Mouse (Mus musculus): ENCODE data around the gene Mocs3. TPM values are rescaled to one million over a fixed set of nuclear protein-coding genes. Genes with fewer than 3 reads are reported as not detected.
A peak's percentile ranks its signal among the peaks of the same experiment; 100 is the strongest.

Mocs3 gene
- polyA plus RNA-seq, 1 experiment from 2014 or later: 6.9 TPM

- H3K9me3 ChIP-seq (ENCODE audit: control insufficient read depth, low read depth, low read length): no peaks in the 10 kb centered on the region
- WGBS: 24% methylated on average over 7 of the region's 7 CpGs
- H3K27ac ChIP-seq (ENCODE audit: low read length): no peak overlapping the region
- H3K9ac ChIP-seq (replicated peaks; ENCODE audit: low read depth, low read length): no peak overlapping the region
- H3K27me3 ChIP-seq (ENCODE audit: control insufficient read depth, insufficient read depth, low read length): no peaks in the 10 kb centered on the region
- ATAC-seq (ENCODE audit: insufficient number of reproducible peaks, insufficient read depth, low FRiP score, low read depth): no peak
- H3K4me2 ChIP-seq (replicated peaks; ENCODE audit: low read depth, low read length): peak overlapping the region; percentile 20; the same call in 1 of the 2 replicates
- no peaks in the 10 kb centered on the region for H3K36me3 ChIP-seq (ENCODE audit: control insufficient read depth, insufficient read depth, low read length)
- H3K4me1 ChIP-seq (ENCODE audit: control insufficient read depth, insufficient read depth, low read length): no peaks in the 10 kb centered on the region
- H3K4me3 ChIP-seq (ENCODE audit: low read depth, low read length): no peak overlapping the region
Observed at GRCm38 (mm10) chr2:168268033-168268432, 37.6 kb downstream of the Mocs3 start.

GRCm38 (mm10) chr2:168273387-168273786 is 43.0 kb downstream of the Mocs3 start:
- no peaks in the 10 kb centered on the region for H3K27me3 ChIP-seq (ENCODE audit: control insufficient read depth, insufficient read depth, low read length)
- ATAC-seq (ENCODE audit: insufficient number of reproducible peaks, insufficient read depth, low FRiP score, low read depth): no peak
- no peaks in the 10 kb centered on the region for H3K4me1 ChIP-seq (ENCODE audit: control insufficient read depth, insufficient read depth, low read length)
- H3K36me3 ChIP-seq (ENCODE audit: control insufficient read depth, insufficient read depth, low read length): no peaks in the 10 kb centered on the region
- no peak overlapping the region for H3K27ac ChIP-seq (ENCODE audit: low read length)
- H3K4me2 ChIP-seq (replicated peaks; ENCODE audit: low read depth, low read length): no peak overlapping the region
- no peaks in the 10 kb centered on the region for H3K9me3 ChIP-seq (ENCODE audit: control insufficient read depth, low read depth, low read length)
- H3K9ac ChIP-seq (replicated peaks; ENCODE audit: low read depth, low read length): no peak overlapping the region
- WGBS: 46% methylated on average over 9 of the region's 9 CpGs
- H3K4me3 ChIP-seq (ENCODE audit: low read depth, low read length): no peak overlapping the region

GRCm38 (mm10) chr2:168274374-168274935 is 44.0 kb downstream of the Mocs3 start:
- no peak overlapping the region for H3K27ac ChIP-seq (ENCODE audit: low read length)
- H3K4me1 ChIP-seq (ENCODE audit: control insufficient read depth, insufficient read depth, low read length): no peaks in the 10 kb centered on the region
- H3K9me3 ChIP-seq (ENCODE audit: control insufficient read depth, low read depth, low read length): no peaks in the 10 kb centered on the region
- no peak for ATAC-seq (ENCODE audit: insufficient number of reproducible peaks, insufficient read depth, low FRiP score, low read depth)
- no peak overlapping the region for H3K4me3 ChIP-seq (ENCODE audit: low read depth, low read length)
- 11% methylated on average over 11 of the region's 11 CpGs for WGBS
- no peak overlapping the region for H3K9ac ChIP-seq (replicated peaks; ENCODE audit: low read depth, low read length)
- no peak overlapping the region for H3K4me2 ChIP-seq (replicated peaks; ENCODE audit: low read depth, low read length)
- H3K36me3 ChIP-seq (ENCODE audit: control insufficient read depth, insufficient read depth, low read length): no peaks in the 10 kb centered on the region
- no peaks in the 10 kb centered on the region for H3K27me3 ChIP-seq (ENCODE audit: control insufficient read depth, insufficient read depth, low read length)

- Histone ChIP-seq H3K9me3 (ENCODE audit: control insufficient read depth, low read depth, low read length) (no peaks in the 10 kb centered on the region), H3K27ac (ENCODE audit: low read length) (no peak overlapping the region), H3K4me3 (ENCODE audit: low read depth, low read length) (peak overlapping the region; percentile 58), H3K9ac (replicated peaks; ENCODE audit: low read depth, low read length) (no peak overlapping the region), H3K27me3 (ENCODE audit: control insufficient read depth, insufficient read depth, low read length) (0 out of 2 replicates have a peak, but pooled peaks cover 4% of the 10 kb centered on the region), H3K4me2 (replicated peaks; ENCODE audit: low read depth, low read length) (peak overlapping the region; percentile 97), H3K36me3 (ENCODE audit: control insufficient read depth, insufficient read depth, low read length) (no peaks in the 10 kb centered on the region), H3K4me1 (ENCODE audit: control insufficient read depth, insufficient read depth, low read length) (0 out of 2 replicates have a peak, but pooled peaks cover 5% of the 10 kb centered on the region)
- peak; percentile 66 for ATAC-seq (ENCODE audit: insufficient number of reproducible peaks, insufficient read depth, low FRiP score, low read depth)
- WGBS: 2% methylated on average over 71 of the region's 82 CpGs
Observed at GRCm38 (mm10) chr2:168280729-168281581, 50.5 kb downstream of the Mocs3 start.

GRCm38 (mm10) chr2:168281582-168281981 is 51.2 kb downstream of the Mocs3 start, which contains the start of gene Kcng1:
Gene Kcng1, minus strand, starts transcription at chr2:168281736.
- 0 out of 2 replicates have a peak, but pooled peaks cover 5% of the 10 kb centered on the region for H3K4me1 ChIP-seq (ENCODE audit: control insufficient read depth, insufficient read depth, low read length)
- WGBS: 20% methylated on average over 12 of the region's 12 CpGs
- H3K4me2 ChIP-seq (replicated peaks; ENCODE audit: low read depth, low read length): peak within 1 kb of the TSS; percentile 97
- peak; percentile 14; the same call in 1 of the 2 replicates for ATAC-seq (ENCODE audit: insufficient number of reproducible peaks, insufficient read depth, low FRiP score, low read depth)
- H3K4me3 ChIP-seq (ENCODE audit: low read depth, low read length): peak within 1 kb of the TSS; percentile 58
- no peaks in the 10 kb centered on the region for H3K36me3 ChIP-seq (ENCODE audit: control insufficient read depth, insufficient read depth, low read length)
- H3K27ac ChIP-seq (ENCODE audit: low read length): no peak within 1 kb of the TSS
- no peak within 1 kb of the TSS for H3K9ac ChIP-seq (replicated peaks; ENCODE audit: low read depth, low read length)
- H3K9me3 ChIP-seq (ENCODE audit: control insufficient read depth, low read depth, low read length): no peaks in the 10 kb centered on the region
- H3K27me3 ChIP-seq (ENCODE audit: control insufficient read depth, insufficient read depth, low read length): 0 out of 2 replicates have a peak, but pooled peaks cover 4% of the 10 kb centered on the region

Other genes starting within 250 kb of the Mocs3 start
- gene Ripor3, start 220.0 kb upstream of the Mocs3 start, polyA plus RNA-seq (2014; fragmentation: Nextera tagmentation; extraction: Ambion mirVana): 4.2 and 4.3 TPM in 2 replicates
- gene Pard6b, start 149.6 kb upstream of the Mocs3 start, polyA plus RNA-seq (2014; fragmentation: Nextera tagmentation; extraction: Ambion mirVana): 12.3 and 13.2 TPM in 2 replicates
- 4.1 and 4.9 TPM in 2 replicates for gene Adnp, start 23.5 kb upstream of the Mocs3 start, polyA plus RNA-seq (2014; fragmentation: Nextera tagmentation; extraction: Ambion mirVana)
- gene Gm20716, start 258 bp upstream of the Mocs3 start, polyA plus RNA-seq (2014; fragmentation: Nextera tagmentation; extraction: Ambion mirVana): 29.9 and 31.9 TPM in 2 replicates
- gene Dpm1, start within 50 bp of the Mocs3 start, polyA plus RNA-seq (2014; fragmentation: Nextera tagmentation; extraction: Ambion mirVana): 82.3 and 102 TPM in 2 replicates
- 7.1 and 7.4 TPM in 2 replicates for gene Kcng1, start 51.1 kb downstream of the Mocs3 start, polyA plus RNA-seq (2014; fragmentation: Nextera tagmentation; extraction: Ambion mirVana)